Mouse (Mus musculus) left cerebral cortex, adult 8-10 months (tissue): Measurements from ENCODE around the gene Top2a. TPM values are rescaled to one million over a fixed set of nuclear protein-coding genes. Genes with fewer than 3 reads are reported as not detected.

ENCODE experiments used
- DNase-seq, 2 experiments: peaks; one replicate each; pipeline ENCODE4 v3.0.0; 2022; ENCODE audit warnings: low spot score in 2 of 2
- total RNA-seq, 4 experiments: library from RNA; stranded (reverse); gene quantifications; 2 replicates each; pipeline ENCODE4 v1.2.4; 2022

Top2a gene
- total RNA-seq, 4 experiments from 2014 or later = 0.94 to 2.5 (median 1.4) TPM

DNA sequence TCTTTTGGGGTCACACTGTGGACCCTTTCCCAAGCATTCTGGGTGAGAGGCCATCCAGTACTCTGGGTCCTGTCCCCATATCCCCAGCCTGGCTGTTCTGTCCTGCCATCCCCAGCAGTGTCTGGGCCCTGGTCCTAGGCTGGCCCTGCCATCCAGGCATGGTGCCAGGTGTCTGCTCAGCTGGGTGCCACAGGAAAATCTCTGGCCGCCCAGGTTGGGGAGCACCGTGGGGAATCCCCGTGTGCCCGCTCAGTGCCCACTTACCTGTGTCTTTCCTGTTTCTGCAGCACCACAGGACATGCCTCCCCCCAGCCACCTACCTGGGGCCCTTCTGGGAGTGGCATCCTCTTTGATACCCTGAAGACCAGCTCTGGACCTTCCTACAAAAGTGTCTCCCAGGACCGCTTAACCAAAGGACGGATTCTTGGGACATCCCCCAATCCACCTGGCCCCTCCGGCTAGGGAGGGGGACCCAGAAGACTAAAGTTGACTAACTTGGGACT is 74.0 kb downstream of the Top2a start:
- no peak for DNase-seq

DNA sequence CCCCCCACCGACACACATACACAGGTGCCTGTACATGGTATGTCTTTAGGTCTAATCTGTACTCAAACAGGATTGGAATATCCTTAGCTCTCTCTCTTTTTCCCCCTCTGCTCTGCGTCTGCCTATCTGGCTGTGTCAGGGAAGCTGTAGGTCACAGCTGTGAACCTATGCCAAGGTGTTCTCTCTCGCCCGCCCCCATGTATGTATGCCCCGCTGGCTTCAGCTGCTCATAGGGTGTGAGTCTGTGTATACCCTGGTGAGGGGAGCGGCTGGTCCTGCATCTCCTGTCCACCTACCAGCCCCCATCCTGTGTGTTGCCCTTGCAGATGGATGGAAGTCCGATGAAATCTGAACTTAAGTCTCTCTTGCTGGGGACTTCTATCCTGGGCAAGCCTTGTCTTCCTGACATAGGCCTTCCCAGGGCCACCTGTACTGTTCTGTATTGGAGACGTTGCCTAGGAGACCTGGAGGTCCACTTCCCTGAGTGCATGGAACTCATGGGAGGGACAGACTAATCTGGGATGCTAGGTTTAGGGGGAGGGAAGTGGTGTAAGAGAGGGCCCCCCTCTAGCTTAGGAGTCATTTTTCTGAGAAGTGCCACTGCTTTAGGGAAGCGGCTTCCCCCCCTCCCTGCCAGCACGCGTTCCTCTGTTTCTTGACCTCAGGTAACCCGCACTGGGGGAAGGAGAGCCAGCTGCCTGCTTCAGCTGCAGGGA is 74.6 kb downstream of the Top2a start:
- DNase-seq = no peak

DNA sequence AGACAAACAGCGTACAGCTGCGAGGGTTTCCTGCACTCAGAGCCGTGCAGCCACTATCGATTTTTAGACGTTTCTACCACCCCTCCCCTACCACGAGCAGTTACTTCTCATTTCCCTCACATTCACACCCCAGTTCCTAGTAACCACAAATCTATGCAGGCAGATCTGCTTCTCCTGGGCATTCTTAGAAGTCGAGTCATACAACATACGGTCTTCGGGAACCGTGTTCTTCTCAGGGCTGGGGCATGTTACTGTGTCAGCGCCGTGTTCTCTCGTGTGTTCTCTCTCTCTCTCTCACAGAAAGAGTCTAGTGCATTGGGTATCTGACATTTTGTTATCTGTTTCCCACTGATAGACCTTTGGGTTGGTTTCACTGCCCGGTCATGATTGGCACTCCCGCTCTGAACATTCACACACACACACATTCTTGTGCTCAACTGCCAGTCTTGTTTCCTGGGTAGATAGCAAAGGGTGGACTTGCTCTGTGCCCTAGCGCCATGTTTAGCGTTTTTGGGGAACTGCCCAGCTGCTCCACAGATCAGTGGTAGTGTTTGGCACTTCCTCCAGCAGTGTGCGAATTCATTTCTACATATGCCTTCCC is 75.9 kb downstream of the Top2a start:
- no peak for DNase-seq

DNA sequence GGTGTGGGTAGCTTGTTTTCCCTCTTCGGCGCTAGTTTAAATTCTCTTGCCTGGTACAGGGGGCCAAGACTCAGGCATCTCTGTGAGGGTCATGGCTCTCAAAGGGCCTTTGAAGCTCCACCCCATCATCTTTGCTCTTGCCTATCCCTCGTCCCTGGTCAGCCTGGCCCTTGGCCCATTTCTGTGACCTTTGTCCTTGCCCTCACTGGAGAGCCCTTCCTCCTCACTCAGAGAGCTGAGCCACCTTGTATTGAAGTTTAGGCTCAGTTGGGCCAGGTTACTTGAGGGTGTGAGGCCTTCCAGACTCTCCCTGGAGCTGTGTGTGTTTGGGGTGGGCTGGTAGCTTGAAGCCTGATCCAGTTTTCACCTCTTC is 78.4 kb downstream of the Top2a start:
- DNase-seq = no peak

DNA sequence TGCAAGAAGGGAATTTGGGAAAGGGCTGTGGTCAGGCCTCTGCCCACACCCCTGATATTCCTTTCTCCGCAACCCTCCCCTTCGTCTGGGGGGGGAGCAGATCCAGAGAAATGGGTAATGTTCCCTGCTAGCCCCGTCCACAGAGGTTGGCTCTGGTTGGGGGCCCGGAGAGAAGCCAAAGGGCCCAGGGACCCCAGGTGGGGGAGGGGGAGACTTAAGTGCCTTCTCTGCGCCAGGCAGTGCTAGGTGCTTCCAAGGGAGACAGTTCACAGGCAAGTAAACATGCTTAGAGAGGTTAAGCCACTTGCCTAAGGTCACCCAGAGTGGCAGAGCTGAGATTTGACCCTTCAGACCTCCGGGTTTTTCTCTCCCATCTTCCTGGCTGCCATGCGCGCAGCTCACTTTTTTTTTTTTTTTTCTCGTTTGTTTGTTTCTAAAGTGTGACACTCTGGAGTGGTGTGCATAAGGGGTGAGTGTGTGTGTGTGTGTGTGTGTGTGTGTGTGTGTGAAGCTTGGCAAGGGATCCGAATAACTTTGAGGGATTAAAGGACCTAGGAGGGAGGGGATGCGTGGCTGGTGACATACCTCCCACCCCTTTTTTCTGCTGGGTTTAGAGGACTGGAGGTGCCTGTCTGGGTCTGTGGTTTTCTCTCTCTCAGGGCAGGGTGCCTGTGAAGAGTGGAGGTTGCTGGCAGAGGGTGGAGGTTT is 78.9 kb downstream of the Top2a start:
- no peak for DNase-seq

DNA sequence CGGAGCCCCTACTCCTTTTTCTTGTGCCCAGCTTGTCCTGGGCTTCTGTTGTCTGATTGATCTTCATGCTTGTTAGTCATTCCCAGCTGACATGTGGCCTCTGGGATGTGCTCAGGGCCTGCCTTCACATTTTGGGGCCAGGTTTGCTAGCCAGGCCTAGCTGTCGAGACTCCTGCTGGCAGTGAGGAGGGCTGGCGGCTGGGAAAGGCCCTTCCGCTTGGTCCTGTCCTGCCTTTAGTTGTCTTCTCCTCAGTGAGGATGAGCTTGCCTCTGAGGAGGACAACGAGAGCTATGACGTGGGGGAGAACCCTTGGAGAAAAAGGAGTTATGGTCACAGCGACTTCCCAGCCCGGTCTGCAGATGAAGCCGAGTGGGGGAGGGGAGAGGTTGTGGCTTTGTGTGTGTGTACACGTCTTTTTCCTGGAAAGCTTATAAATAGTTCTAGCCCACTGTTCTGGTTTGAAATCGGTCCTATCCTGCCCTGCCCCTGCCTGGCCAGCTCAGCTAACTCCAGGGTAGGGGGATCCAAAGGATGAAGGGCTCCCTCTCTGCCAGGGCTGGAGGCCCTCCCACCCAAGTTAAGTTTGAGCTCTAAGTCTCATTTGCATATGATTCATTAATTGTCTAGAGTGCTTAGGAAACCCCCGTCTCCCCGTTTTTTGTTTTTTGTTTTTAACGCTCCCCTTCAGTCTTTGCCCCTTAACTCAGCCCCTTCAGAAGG is 80.1 kb downstream of the Top2a start:
- DNase-seq = no peak

Other genes starting within 250 kb of the Top2a start
- 100 to 1,000 TPM; 137 to 177 (median 145) TPM for gene Nr1d1, start 248.9 kb downstream of the Top2a start, total RNA-seq
- gene Msl1, start 228.7 kb downstream of the Top2a start, total RNA-seq = 100 to 1,000 TPM; 167 to 198 (median 186) TPM
- gene Casc3, start 219.3 kb downstream of the Top2a start, total RNA-seq = 10 to 100 TPM; 53.6 to 57.8 (median 54.1) TPM
- gene Rapgefl1, start 187.4 kb downstream of the Top2a start, total RNA-seq = 100 to 1,000 TPM; 130 to 140 (median 139) TPM
- 10 to 100 TPM; 74.0 to 84.5 (median 81.5) TPM for gene Wipf2, start 160.6 kb downstream of the Top2a start, total RNA-seq
- gene Cdc6, start 116.4 kb downstream of the Top2a start, total RNA-seq = under 1 TPM; 0.15 to 0.91 (median 0.25) TPM
- 10 to 100 TPM; 11.1 to 11.7 (median 11.4) TPM for gene Rara, start 96.4 kb downstream of the Top2a start, total RNA-seq
- gene Gjd3, start 41.2 kb downstream of the Top2a start, total RNA-seq = 1 to 10 TPM; 1.2 to 1.8 (median 1.4) TPM
- gene Igfbp4, start 17.1 kb upstream of the Top2a start, total RNA-seq = 10 to 100 TPM; 66.1 to 77.1 (median 71.3) TPM
- under 1 TPM; 0.22 to 0.72 (median 0.44) TPM for gene Tns4, start 65.1 kb upstream of the Top2a start, total RNA-seq
- under 1 TPM in 2 of 4 experiments, not detected in 2; 0.16 to 0.23 TPM for gene Ccr7, start 130.9 kb upstream of the Top2a start, total RNA-seq
- 10 to 100 TPM; 46.9 to 61.5 (median 53.0) TPM for gene Smarce1, start 206.8 kb upstream of the Top2a start, total RNA-seq
- 10 to 100 TPM; 30.4 to 38.4 (median 34.0) TPM for gene Krt222, start 219.9 kb upstream of the Top2a start, total RNA-seq